Mouse (Mus musculus): Measurements from ENCODE around the gene Car10.

GRCm38 (mm10) chr11:93373697-93374354 lies 276.0 kb downstream of the Car10 start:
- TF ChIP-seq EP300 (optimal IDR thresholded peaks at IDR 0.05): no peak
- no peak for TF ChIP-seq CTCF (IDR thresholded peaks at IDR 0.05; ENCODE audit: low read depth)
